26 mouse cellular contexts compared by ENCODE assay signal in the genomic region with DNA sequence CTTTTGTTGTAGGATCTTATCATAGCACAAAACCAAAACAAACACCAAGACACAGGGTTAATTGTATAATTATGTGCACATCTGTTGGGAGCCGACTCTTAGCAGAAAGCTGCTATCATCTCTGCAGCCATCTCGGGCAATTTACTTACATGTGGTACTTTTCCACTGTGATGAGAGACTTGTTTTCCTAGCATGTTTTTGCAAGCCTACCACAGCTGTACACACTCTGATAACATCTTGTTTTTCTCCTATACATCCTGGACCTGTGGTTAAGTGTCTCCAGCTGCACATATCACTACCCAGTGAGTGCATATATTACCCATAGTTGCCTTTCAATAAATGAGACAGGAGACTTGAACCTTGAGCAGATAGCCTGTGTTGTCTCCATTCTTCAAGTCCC. TPM values are rescaled to one million over a fixed set of nuclear protein-coding genes. Genes with fewer than 3 reads are reported as not detected.
A peak's percentile ranks its signal among the peaks of the same experiment; 100 is the strongest.
DNase-seq lines count a peak whose midpoint lies in the region; ATAC-seq and TF ChIP-seq lines count a peak whose summit lies in the region.
"Had no signal": no experiment of that assay in that cellular context is flagged by ENCODE, and none has a peak within 500 bp of the region (broad histone marks: within the 10 kb centered on the region; RNA-seq: fewer than 3 reads in every experiment).

No protein-coding gene starts in this region.

- no peak for TF ChIP-seq EP300 in heart, postnatal 0 days (IDR thresholded peaks at IDR 0.05; ENCODE audit: low read depth)
- TF ChIP-seq EP300 in heart, adult 2 months (IDR thresholded peaks at IDR 0.05; ENCODE audit: insufficient read depth, low read depth, low read length): no peak

- no peak overlapping the region for H3K4me3 ChIP-seq in heart, postnatal 0 days (ENCODE audit: low read depth, low read length)
- no peak overlapping the region for H3K4me3 ChIP-seq in heart, adult 2 months
- no peak overlapping the region for H3K4me3 ChIP-seq in thymus, adult 2 months (ENCODE audit: control insufficient read depth, insufficient read depth, low read length)
- H3K4me3 ChIP-seq in kidney, embryonic 15.5 days (replicated peaks): no peak overlapping the region
- H3K4me3 ChIP-seq: embryonic facial prominence, embryonic 13.5 days; erythroblast, embryonic 14.5 days; forebrain, embryonic 12.5 days; heart, embryonic 12.5 days; hindbrain, embryonic 13.5 days; limb, embryonic 15.5 days; liver, embryonic 15.5 days; lung, embryonic 15.5 days; myocyte; stomach, embryonic 15.5 days had no signal

- H3K9ac ChIP-seq in heart, postnatal 0 days (replicated peaks; ENCODE audit: low read depth, low read length): no peak overlapping the region
- H3K9ac ChIP-seq in heart, adult 2 months (ENCODE audit: low read depth, low read length): no peak overlapping the region
- H3K9ac ChIP-seq in kidney, embryonic 15.5 days: no peak overlapping the region
- H3K9ac ChIP-seq: embryonic facial prominence, embryonic 13.5 days; forebrain, embryonic 12.5 days; heart, embryonic 12.5 days; hindbrain, embryonic 13.5 days; limb, embryonic 15.5 days; liver, embryonic 15.5 days; lung, embryonic 15.5 days; stomach, embryonic 15.5 days had no signal

- TF ChIP-seq POLR2A in heart, adult 2 months (IDR thresholded peaks at IDR 0.05; ENCODE audit: insufficient read depth, low read depth, low read length): no peak
- TF ChIP-seq POLR2A in thymus, adult 2 months (IDR thresholded peaks at IDR 0.05; ENCODE audit: control insufficient read depth, extremely low read depth, insufficient read depth, low read length, poor library complexity): no peak

- no peaks in the 10 kb centered on the region for H3K27me3 ChIP-seq in heart, postnatal 0 days (ENCODE audit: control insufficient read depth, insufficient read depth, low read length)
- no peaks in the 10 kb centered on the region for H3K27me3 ChIP-seq in heart, adult 2 months (ENCODE audit: control insufficient read depth, insufficient read depth, low read length)
- no peaks in the 10 kb centered on the region for H3K27me3 ChIP-seq in thymus, adult 2 months (ENCODE audit: control insufficient read depth, insufficient read depth, low read length)
- H3K27me3 ChIP-seq in kidney, embryonic 15.5 days: no peaks in the 10 kb centered on the region
- H3K27me3 ChIP-seq: embryonic facial prominence, embryonic 13.5 days; forebrain, embryonic 12.5 days; heart, embryonic 12.5 days; hindbrain, embryonic 13.5 days; limb, embryonic 15.5 days; liver, embryonic 15.5 days; lung, embryonic 15.5 days; stomach, embryonic 15.5 days had no signal

- no peak overlapping the region for H3K4me2 ChIP-seq in heart, postnatal 0 days (ENCODE audit: low read depth, low read length)
- no peak overlapping the region for H3K4me2 ChIP-seq in kidney, embryonic 15.5 days
- H3K4me2 ChIP-seq: embryonic facial prominence, embryonic 13.5 days; forebrain, embryonic 12.5 days; heart, embryonic 12.5 days; hindbrain, embryonic 13.5 days; limb, embryonic 15.5 days; liver, embryonic 15.5 days; lung, embryonic 15.5 days; stomach, embryonic 15.5 days had no signal

- H3K36me3 ChIP-seq in heart, postnatal 0 days (replicated peaks; ENCODE audit: control insufficient read depth, insufficient read depth, low read length): peaks cover 24% of the 10 kb centered on the region
- H3K36me3 ChIP-seq in heart, adult 2 months (ENCODE audit: control insufficient read depth, insufficient read depth, low read length): 0 out of 2 replicates have a peak, but pooled peaks cover 3% of the 10 kb centered on the region
- H3K36me3 ChIP-seq in thymus, adult 2 months (ENCODE audit: control insufficient read depth, insufficient read depth, low read length): peaks cover 37% of the 10 kb centered on the region
- H3K36me3 ChIP-seq in kidney, embryonic 15.5 days: peaks cover 36% of the 10 kb centered on the region

- no peaks in the 10 kb centered on the region for H3K4me1 ChIP-seq in heart, postnatal 0 days (ENCODE audit: control insufficient read depth, insufficient read depth)
- H3K4me1 ChIP-seq in heart, adult 2 months (ENCODE audit: control insufficient read depth, insufficient read depth, low read length): peaks cover 1% of the 10 kb centered on the region; the same call in 1 of the 2 replicates
- peaks cover 20% of the 10 kb centered on the region for H3K4me1 ChIP-seq in thymus, adult 2 months (replicated peaks; ENCODE audit: control insufficient read depth, insufficient read depth, low read length)
- H3K4me1 ChIP-seq in kidney, embryonic 15.5 days: no peaks in the 10 kb centered on the region
- H3K4me1 ChIP-seq: embryonic facial prominence, embryonic 13.5 days; forebrain, embryonic 12.5 days; heart, embryonic 12.5 days; hindbrain, embryonic 13.5 days; limb, embryonic 15.5 days; liver, embryonic 15.5 days; lung, embryonic 15.5 days; stomach, embryonic 15.5 days had no signal

- ATAC-seq in heart, postnatal 0 days (ENCODE audit: insufficient read depth, low read depth): no peak
- no peak for ATAC-seq in kidney, embryonic 15.5 days (replicated peaks; ENCODE audit: low FRiP score)
- ATAC-seq: midbrain, embryonic 16.5 days had no signal

- H3K79me2 ChIP-seq in heart, adult 2 months (replicated peaks; ENCODE audit: control insufficient read depth, insufficient read depth, low read length): no peaks in the 10 kb centered on the region

- peak overlapping the region; percentile 56; the same call in 1 of the 2 replicates for H3K27ac ChIP-seq in heart, postnatal 0 days (ENCODE audit: low read depth)
- no peak overlapping the region for H3K27ac ChIP-seq in heart, adult 2 months
- peak overlapping the region; percentile 99 for H3K27ac ChIP-seq in thymus, adult 2 months (ENCODE audit: control insufficient read depth, insufficient read depth, low read length)
- no peak overlapping the region for H3K27ac ChIP-seq in kidney, embryonic 15.5 days
- H3K27ac ChIP-seq: embryonic facial prominence, embryonic 13.5 days; forebrain, embryonic 12.5 days; hindbrain, embryonic 13.5 days; limb, embryonic 15.5 days; liver, embryonic 15.5 days; lung, embryonic 15.5 days; stomach, embryonic 15.5 days had no signal

- no peak for DNase-seq in heart, postnatal 0 days (ENCODE audit: low spot score)
- no peak for DNase-seq in heart, adult 2 months
- peak; percentile 49 for DNase-seq in T-cell, adult 2 months (ENCODE audit: low spot score)
- peak; percentile 41 for DNase-seq in thymus, adult 2 months
- DNase-seq in thymus, postnatal 4 days: peak; percentile 40
- DNase-seq in spleen, postnatal 4 days (ENCODE audit: low spot score in 2 of 2): no peak
- no peak for DNase-seq in adrenal gland, postnatal 25 days
- DNase-seq: cerebellum, adult 18-20 months; cerebellum, postnatal 25 days; embryo, embryonic 11 days; gastrocnemius, postnatal 10 days; kidney, adult 2 months; kidney, postnatal 25 days; lung, postnatal 36 days had no signal

- TF ChIP-seq CTCF in heart, postnatal 0 days (IDR thresholded peaks at IDR 0.05; ENCODE audit: low read depth): no peak
- TF ChIP-seq CTCF in heart, adult 2 months (IDR thresholded peaks at IDR 0.05): no peak
- no peak for TF ChIP-seq CTCF in thymus, adult 2 months (IDR thresholded peaks at IDR 0.05; ENCODE audit: borderline replicate concordance, control insufficient read depth, extremely low read depth, insufficient read depth, low read length, poor library complexity)

- intact Hi-C loops in heart, adult 2 months (cut with DNase I): no loop called here

- H3K9me3 ChIP-seq in heart, postnatal 0 days (replicated peaks; ENCODE audit: control insufficient read depth, low read length): no peaks in the 10 kb centered on the region
- no peaks in the 10 kb centered on the region for H3K9me3 ChIP-seq in kidney, embryonic 15.5 days (replicated peaks)
- H3K9me3 ChIP-seq: embryonic facial prominence, embryonic 13.5 days; forebrain, embryonic 12.5 days; heart, embryonic 12.5 days; hindbrain, embryonic 13.5 days; limb, embryonic 15.5 days; liver, embryonic 15.5 days; lung, embryonic 15.5 days; stomach, embryonic 15.5 days had no signal

- 67% methylated on average over 2 of the region's 2 CpGs for WGBS in heart, postnatal 0 days
- WGBS in heart, adult 2 months: 61% methylated on average over 2 of the region's 2 CpGs
- 15% methylated on average over 2 of the region's 2 CpGs for WGBS in thymus, adult 2 months
- 67% methylated on average over 2 of the region's 2 CpGs for whole genome bisulfite sequencing in kidney, embryonic 15.5 days

RNA-seq across cellular contexts. Expression of gene Carf, which starts 23.1 kb away (rescaled TPM):
- 3.1 and 4.3 TPM in 2 replicates for total RNA-seq in heart, postnatal 0 days (2014; rRNA removed; ENCODE audit: low replicate concordance)
- polyA plus RNA-seq in heart, postnatal 0 days (2015; fragmentation: Nextera tagmentation; extraction: Ambion mirVana): 3.5 and 3.7 TPM in 2 replicates
- 1 to 10 TPM; 6.8 to 7.3 TPM for total RNA-seq in heart, adult 2 months (2021)
- 1.8 and 5.4 TPM in 2 replicates for polyA plus RNA-seq in heart, adult 2 months (2012; rRNA removed)
- polyA plus RNA-seq in thymus, adult 2 months (2012; rRNA removed): 4.7 and 4.8 TPM in 2 replicates
- 13.8 and 17.9 TPM in 2 replicates for total RNA-seq in adrenal gland, postnatal 25 days (2021)
- 6.9 and 7.6 TPM in 2 replicates for polyA plus RNA-seq in kidney, embryonic 15.5 days (2015; fragmentation: Nextera tagmentation; extraction: Ambion mirVana)

RNA-seq across cellular contexts. Expression of gene Wdr12, which starts 23.5 kb away (rescaled TPM):
- total RNA-seq in heart, postnatal 0 days (2014; rRNA removed; ENCODE audit: low replicate concordance): 10.8 and 24.2 TPM in 2 replicates
- polyA plus RNA-seq in heart, postnatal 0 days (2015; fragmentation: Nextera tagmentation; extraction: Ambion mirVana): 19.5 and 20.5 TPM in 2 replicates
- total RNA-seq in heart, adult 2 months (2021): 10 to 100 TPM; 11.9 to 13.9 TPM
- 5.8 and 8.1 TPM in 2 replicates for polyA plus RNA-seq in heart, adult 2 months (2012; rRNA removed)
- 21.9 and 24.2 TPM in 2 replicates for polyA plus RNA-seq in thymus, adult 2 months (2012; rRNA removed)
- total RNA-seq in adrenal gland, postnatal 25 days (2021): 14.9 and 17.9 TPM in 2 replicates
- polyA plus RNA-seq in kidney, embryonic 15.5 days (2015; fragmentation: Nextera tagmentation; extraction: Ambion mirVana): 55.7 and 58.8 TPM in 2 replicates

RNA-seq across cellular contexts. Expression of gene Ica1l, which starts 32.0 kb away (rescaled TPM):
- total RNA-seq in heart, postnatal 0 days (2014; rRNA removed; ENCODE audit: low replicate concordance): not detected in 2 replicates
- polyA plus RNA-seq in heart, postnatal 0 days (2015; fragmentation: Nextera tagmentation; extraction: Ambion mirVana): 0.19 and 0.20 TPM in 2 replicates
- under 1 TPM; 0.31 to 0.45 TPM for total RNA-seq in heart, adult 2 months (2021)
- polyA plus RNA-seq in heart, adult 2 months (2012; rRNA removed): 0.14 and 0.35 TPM in 2 replicates
- polyA plus RNA-seq in thymus, adult 2 months (2012; rRNA removed): 0.44 and 0.73 TPM in 2 replicates
- 1.7 and 1.8 TPM in 2 replicates for total RNA-seq in adrenal gland, postnatal 25 days (2021)
- polyA plus RNA-seq in kidney, embryonic 15.5 days (2015; fragmentation: Nextera tagmentation; extraction: Ambion mirVana): 0.83 and 1.0 TPM in 2 replicates

Comparison
In these comparisons a context has a peak if more than half of its experiments do, and no peak if none do; other contexts are left out.
1. H3K27ac ChIP-seq: peak in heart, postnatal 0 days (single experiment) and thymus, adult 2 months (single experiment); none in heart, adult 2 months (single experiment) and kidney, embryonic 15.5 days (single experiment).
2. DNase-seq: peak in T-cell, adult 2 months (single experiment), thymus, adult 2 months (single experiment) and thymus, postnatal 4 days (single experiment); none in heart, postnatal 0 days (single experiment), heart, adult 2 months (0 of 2), spleen, postnatal 4 days (0 of 2) and adrenal gland, postnatal 25 days (single experiment).